Mouse (Mus musculus): ENCODE data around the gene Ddost.

- TF ChIP-seq CTCF (IDR thresholded peaks at IDR 0.05; ENCODE audit: low read depth), result no peak
- no peak for TF ChIP-seq EP300 (IDR thresholded peaks at IDR 0.05; ENCODE audit: low read depth)
Measured at GRCm38 (mm10) chr4:138307025-138307424, 2.5 kb downstream of the Ddost start.
